Mouse (Mus musculus) bone marrow, adult 2 months (tissue): ENCODE measurements around the gene Npm1.

ENCODE experiments used
- CTCF ChIP-seq: fragments of 200-500 bp; IDR thresholded peaks from 2 replicates; pipeline ENCODE4 v1.5.1; 2011; ENCODE audit warnings: low read length, control low read depth; ENCODE audit not compliant: control insufficient read depth, insufficient read depth
- POLR2A ChIP-seq: fragments of 200-500 bp; IDR thresholded peaks from 2 replicates; pipeline ENCODE4 v1.6.1; 2011; ENCODE audit warnings: low read depth, mild to moderate bottlenecking, control low read depth, low read length, borderline replicate concordance; ENCODE audit not compliant: control insufficient read depth

DNA sequence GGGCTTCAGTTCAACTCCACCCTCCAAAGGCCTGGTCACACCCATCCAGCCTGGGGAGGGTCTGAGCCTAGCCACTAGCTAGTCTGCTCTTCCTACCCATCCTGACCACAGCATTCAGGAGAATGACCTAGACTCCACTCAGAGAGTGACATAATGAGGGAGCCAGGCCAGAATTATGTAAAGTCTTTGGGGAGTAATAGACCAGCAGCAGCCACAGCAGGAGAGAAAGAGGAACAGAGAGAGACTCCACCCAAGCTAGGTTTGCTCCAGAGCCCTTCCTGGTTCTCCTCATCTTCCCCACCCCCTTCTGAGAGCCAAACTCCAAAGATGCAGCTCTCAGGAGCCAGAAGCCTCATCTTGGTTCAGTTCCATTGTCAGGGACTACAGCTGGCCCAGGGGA lies 35.9 kb downstream of the Npm1 start:
- no peak for TF ChIP-seq POLR2A
- no peak for TF ChIP-seq CTCF
